In the genomic region with DNA sequence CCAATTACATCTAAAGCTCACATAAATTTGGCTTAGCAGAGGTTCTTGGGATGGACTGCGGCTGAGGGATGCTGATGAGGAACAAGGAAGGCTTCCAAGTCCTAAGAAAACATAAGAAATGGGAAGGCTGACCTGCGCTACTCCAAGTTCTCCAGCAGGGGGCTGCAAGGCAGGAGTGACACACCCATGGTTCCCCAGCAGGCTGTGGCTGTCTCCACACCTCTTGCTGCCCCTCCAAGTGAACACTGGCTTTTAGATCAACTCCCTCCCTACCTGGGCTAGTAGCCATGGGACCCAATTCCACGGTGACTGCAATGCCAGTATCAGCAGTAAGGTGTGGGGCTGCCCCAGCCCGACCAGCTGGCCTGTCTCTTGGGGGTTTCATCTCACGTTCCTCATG, we compare ENCODE assay signal across 8 mouse cellular contexts. TPM values are rescaled to one million over a fixed set of nuclear protein-coding genes. Genes with fewer than 3 reads are reported as not detected.
DNase-seq lines count a peak whose midpoint lies in the region; ATAC-seq and TF ChIP-seq lines count a peak whose summit lies in the region.

No protein-coding gene starts in this region.

- no peak overlapping the region for H3K4me3 ChIP-seq in intestine, embryonic 15.5 days (replicated peaks)
- H3K4me3 ChIP-seq in limb, embryonic 14.5 days (replicated peaks; ENCODE audit: low read length), result no peak overlapping the region
- no peak overlapping the region for H3K4me3 ChIP-seq in stomach, postnatal 0 days (ENCODE audit: low read depth, low read length)

- peak; percentile 93 for TF ChIP-seq CTCF in stomach, postnatal 0 days (IDR thresholded peaks at IDR 0.05; ENCODE audit: low read depth)

- 0 out of 2 replicates have a peak, but pooled peaks cover 3% of the 10 kb centered on the region for H3K4me1 ChIP-seq in intestine, embryonic 15.5 days (replicated peaks)
- no peaks in the 10 kb centered on the region for H3K4me1 ChIP-seq in limb, embryonic 14.5 days (ENCODE audit: control insufficient read depth, insufficient read depth, low read length)
- H3K4me1 ChIP-seq in stomach, postnatal 0 days (replicated peaks; ENCODE audit: control insufficient read depth, insufficient read depth), result no peaks in the 10 kb centered on the region

- H3K27ac ChIP-seq in intestine, embryonic 15.5 days, result no peak overlapping the region
- no peak overlapping the region for H3K27ac ChIP-seq in limb, embryonic 14.5 days (replicated peaks; ENCODE audit: low read depth, low read length)
- H3K27ac ChIP-seq in stomach, postnatal 0 days (replicated peaks), result no peak overlapping the region

- peak; percentile 30; the same call in 1 of the 2 replicates for ATAC-seq in intestine, embryonic 15.5 days
- ATAC-seq in limb, embryonic 14.5 days (ENCODE audit: low FRiP score, low read depth), result peak; percentile 41; the same call in 1 of the 2 replicates
- peak; percentile 47; the same call in 1 of the 2 replicates for ATAC-seq in monocyte, adult 5-6 weeks (replicated peaks; ENCODE audit: insufficient number of reproducible peaks, low FRiP score, low TSS enrichment, poor library complexity, severe bottlenecking)
- ATAC-seq in stomach, postnatal 0 days (ENCODE audit: low FRiP score, low TSS enrichment), result peak; percentile 42; the same call in 1 of the 2 replicates

- peaks cover 11% of the 10 kb centered on the region for H3K36me3 ChIP-seq in intestine, embryonic 15.5 days
- peaks cover 45% of the 10 kb centered on the region for H3K36me3 ChIP-seq in limb, embryonic 14.5 days (ENCODE audit: control insufficient read depth, insufficient read depth, low read length)
- H3K36me3 ChIP-seq in stomach, postnatal 0 days (ENCODE audit: control insufficient read depth, insufficient read depth, low read length), result peaks cover 8% of the 10 kb centered on the region; the same call in 1 of the 2 replicates

- no peak overlapping the region for H3K9ac ChIP-seq in intestine, embryonic 15.5 days
- H3K9ac ChIP-seq in limb, embryonic 14.5 days (ENCODE audit: low read depth, low read length, severe bottlenecking), result no peak overlapping the region
- H3K9ac ChIP-seq in stomach, postnatal 0 days (ENCODE audit: low read length), result no peak overlapping the region

- H3K4me2 ChIP-seq in intestine, embryonic 15.5 days (replicated peaks), result no peak overlapping the region
- no peak overlapping the region for H3K4me2 ChIP-seq in limb, embryonic 14.5 days (replicated peaks; ENCODE audit: low read depth, low read length, severe bottlenecking)
- no peak overlapping the region for H3K4me2 ChIP-seq in stomach, postnatal 0 days (replicated peaks; ENCODE audit: low read depth)

- DNase-seq in urinary bladder, adult 18-20 months (ENCODE audit: low spot score in 2 of 2), result peak; percentile 32 to 35
- no peak for DNase-seq in urinary bladder, adult 2 months (ENCODE audit: low spot score)
- peak; percentile 64 for DNase-seq in cerebellum, adult 8-10 months
- peak; percentile 26 to 49 for DNase-seq in frontal cortex, postnatal 36 days (ENCODE audit: low spot score in 2 of 2)
- peak; percentile 75 for DNase-seq in limb, embryonic 14.5 days (ENCODE audit: low spot score)
- peak; percentile 73 for DNase-seq in stomach, postnatal 0 days (ENCODE audit: low spot score)

- H3K27me3 ChIP-seq in intestine, embryonic 15.5 days (replicated peaks), result no peaks in the 10 kb centered on the region
- H3K27me3 ChIP-seq in limb, embryonic 14.5 days (ENCODE audit: control insufficient read depth, insufficient read depth, low read length), result no peaks in the 10 kb centered on the region
- H3K27me3 ChIP-seq in stomach, postnatal 0 days (ENCODE audit: control insufficient read depth, insufficient read depth, low read length), result no peaks in the 10 kb centered on the region

- no peak for TF ChIP-seq POLR2A in limb, embryonic 14.5 days (IDR thresholded peaks at IDR 0.05; ENCODE audit: borderline replicate concordance, extremely low read depth, insufficient read depth, insufficient read length)

- no peak for TF ChIP-seq EP300 in stomach, postnatal 0 days (optimal IDR thresholded peaks at IDR 0.05)

- 53% methylated on average over 5 of the region's 5 CpGs for WGBS in intestine, embryonic 15.5 days
- 35% methylated on average over 5 of the region's 5 CpGs for WGBS in limb, embryonic 14.5 days
- 40% methylated on average over 5 of the region's 5 CpGs for WGBS in stomach, postnatal 0 days

- no peaks in the 10 kb centered on the region for H3K9me3 ChIP-seq in intestine, embryonic 15.5 days
- H3K9me3 ChIP-seq in limb, embryonic 14.5 days (ENCODE audit: control insufficient read depth, low read length), result no peaks in the 10 kb centered on the region
- no peaks in the 10 kb centered on the region for H3K9me3 ChIP-seq in stomach, postnatal 0 days (ENCODE audit: control insufficient read depth, low read length)

RNA-seq across cellular contexts. Expression of a gene that starts 43.4 kb away (rescaled TPM):
- 45.4 and 53.0 TPM in 2 replicates for polyA plus RNA-seq in urinary bladder, adult 2 months (2012; rRNA removed)
- polyA plus RNA-seq in intestine, embryonic 15.5 days (2015; fragmentation: Nextera tagmentation; extraction: Ambion mirVana), result 49.7 and 50.1 TPM in 2 replicates
- polyA plus RNA-seq in limb, embryonic 14.5 days (2012; rRNA removed), result 43.3 and 44.5 TPM in 2 replicates
- polyA plus RNA-seq in limb, embryonic 14.5 days (2014; fragmentation: Nextera tagmentation; extraction: Ambion mirVana), result 38.8 and 39.5 TPM in 2 replicates
- 17.2 to 25.0 TPM (median 18.9 TPM) in 3 replicates for total RNA-seq in monocyte, adult 5-6 weeks (2017)
- 25.1 and 28.7 TPM in 2 replicates for polyA plus RNA-seq in stomach, postnatal 0 days (2015; fragmentation: Nextera tagmentation; extraction: Ambion mirVana)
